Mouse (Mus musculus) hindbrain, postnatal 0 days (tissue): ENCODE data around the gene Fto. TPM values are rescaled to one million over a fixed set of nuclear protein-coding genes. Genes with fewer than 3 reads are reported as not detected.

Experiments
- ATAC-seq: fragments of 200-750 bp; cut with Nextera tagmentation; 2 replicates; pipeline ENCODE4 v1.8.0; 2017; ENCODE audit warnings: mild to moderate bottlenecking, moderate TSS enrichment, moderate library complexity
- DNase-seq: peaks from one replicate; pipeline ENCODE4 v3.0.0-alpha.2; 2015; ENCODE audit warnings: low spot score
- H3K27ac ChIP-seq: fragments of 300-500 bp; sonication (generic); 2 replicates; pipeline ENCODE4 v1.5.1; 2014; ENCODE audit warnings: mild to moderate bottlenecking
- H3K27me3 ChIP-seq: fragments of 300-500 bp; sonication (generic); 2 replicates; pipeline ENCODE4 v1.6.1; 2014; ENCODE audit warnings: low read length, mixed read lengths; ENCODE audit not compliant: insufficient read depth
- H3K36me3 ChIP-seq: fragments of 300-500 bp; sonication (generic); 2 replicates; pipeline ENCODE4 v1.6.1; 2014; ENCODE audit warnings: low read length, mixed read lengths; ENCODE audit not compliant: insufficient read depth
- H3K4me1 ChIP-seq: fragments of 300-500 bp; sonication (generic); 2 replicates; pipeline ENCODE4 v1.6.1; 2014; ENCODE audit warnings: antibody characterized with exemption, low read length, mixed read lengths; ENCODE audit not compliant: insufficient read depth
- H3K4me2 ChIP-seq: fragments of 300-500 bp; sonication (generic); 2 replicates; pipeline ENCODE4 v1.6.1; 2014; ENCODE audit warnings: low read depth, mild to moderate bottlenecking, low read length, moderate library complexity, mixed read lengths
- H3K4me3 ChIP-seq: fragments of 300-500 bp; sonication (generic); 2 replicates; pipeline ENCODE4 v1.5.1; 2014; ENCODE audit warnings: low read length
- H3K9ac ChIP-seq: fragments of 300-500 bp; sonication (generic); replicated peaks from 2 replicates; pipeline ENCODE4 v1.6.1; 2014; ENCODE audit warnings: mild to moderate bottlenecking, low read length, moderate library complexity, mixed read lengths
- H3K9me3 ChIP-seq: fragments of 300-500 bp; sonication (generic); 2 replicates; pipeline ENCODE4 v1.6.1; 2016; ENCODE audit warnings: low read length, mixed read lengths
- CTCF ChIP-seq: IDR thresholded peaks from 2 replicates; pipeline ENCODE4 v1.5.1; 2016; ENCODE audit warnings: antibody characterized with exemption, control low read depth, low read depth
- WGBS: fragments of 180-500 bp; shearing (Covaris S2); extraction: QIAGEN DNeasy Blood & Tissue Kit; methylation state at CpG from one replicate; pipeline ENCODE4 v1.1.7; 2014; 5-methylcytosine and 5-hydroxymethylcytosine counted together
- polyA plus RNA-seq: library from polyadenylated mRNA; unstranded; fragments of >200 nt; fragmentation: Nextera tagmentation; extraction: Ambion mirVana; gene quantifications from 2 replicates; pipeline ENCODE4 v1.2.1, GENCODE M21; 2015
- total RNA-seq: library from RNA; depleted of rRNA; stranded (reverse); fragments of >200 nt; gene quantifications from 2 replicates; pipeline ENCODE4 v1.2.3, GENCODE M21; 2014

Gene Fto
- total and polyA plus RNA-seq, 2 experiments from 2014 or later = 80.7 to 122 TPM

- no peak for TF ChIP-seq CTCF
- Histone ChIP-seq H3K4me1 (peaks cover 11% of the 10 kb centered on the region; the same call in 1 of the 2 replicates), H3K9ac (no peak overlapping the region), H3K36me3 (no peaks in the 10 kb centered on the region), H3K4me3 (no peak overlapping the region), H3K9me3 (no peaks in the 10 kb centered on the region), H3K27ac (0 out of 2 replicates have a peak overlapping the region, but pooled peaks have one; percentile 48), H3K27me3 (no peaks in the 10 kb centered on the region), H3K4me2 (no peak overlapping the region)
- no peak for ATAC-seq
- no peak for DNase-seq
- 64% methylated on average over 6 of the region's 6 CpGs for WGBS
Measured at GRCm38 (mm10) chr8:91364216-91364615, 50.9 kb downstream of the Fto start.

GRCm38 (mm10) chr8:91365804-91366203 is 52.5 kb downstream of the Fto start:
- peak; percentile 89 for ATAC-seq
- DNase-seq = peak; percentile 49
- Histone ChIP-seq H3K4me2 (no peak overlapping the region), H3K27me3 (no peaks in the 10 kb centered on the region), H3K9ac (no peak overlapping the region), H3K4me1 (peaks cover 12% of the 10 kb centered on the region; the same call in 1 of the 2 replicates), H3K36me3 (no peaks in the 10 kb centered on the region), H3K9me3 (no peaks in the 10 kb centered on the region), H3K4me3 (no peak overlapping the region), H3K27ac (peak overlapping the region; percentile 48)
- TF ChIP-seq CTCF = no peak

- H3K36me3 ChIP-seq = no peaks in the 10 kb centered on the region
- no peak overlapping the region for H3K4me2 ChIP-seq
- ATAC-seq = no peak
- no peak overlapping the region for H3K4me3 ChIP-seq
- H3K4me1 ChIP-seq = peaks cover 7% of the 10 kb centered on the region; the same call in 1 of the 2 replicates
- no peak overlapping the region for H3K27ac ChIP-seq
- WGBS = 50% methylated on average over 12 of the region's 12 CpGs
- H3K9me3 ChIP-seq = no peaks in the 10 kb centered on the region
- no peak for TF ChIP-seq CTCF
- no peaks in the 10 kb centered on the region for H3K27me3 ChIP-seq
- no peak for DNase-seq
- no peak overlapping the region for H3K9ac ChIP-seq
Measured at GRCm38 (mm10) chr8:91370899-91371298, 57.6 kb downstream of the Fto start.

- no peak for ATAC-seq
- Histone ChIP-seq H3K27me3 (no peaks in the 10 kb centered on the region), H3K9me3 (no peaks in the 10 kb centered on the region), H3K27ac (no peak overlapping the region), H3K4me1 (peaks cover 12% of the 10 kb centered on the region; the same call in 1 of the 2 replicates), H3K36me3 (no peaks in the 10 kb centered on the region), H3K4me3 (no peak overlapping the region), H3K9ac (no peak overlapping the region), H3K4me2 (no peak overlapping the region)
- TF ChIP-seq CTCF = no peak
- 31% methylated on average over 4 of the region's 4 CpGs for WGBS
- no peak for DNase-seq
Measured at GRCm38 (mm10) chr8:91371995-91372394, 58.7 kb downstream of the Fto start.

- DNase-seq (no peak), ATAC-seq (peak; percentile 68; the same call in 1 of the 2 replicates)
- H3K4me2 ChIP-seq = no peak overlapping the region
- H3K27ac ChIP-seq = no peak overlapping the region
- no peak overlapping the region for H3K9ac ChIP-seq
- no peaks in the 10 kb centered on the region for H3K36me3 ChIP-seq
- peaks cover 12% of the 10 kb centered on the region; the same call in 1 of the 2 replicates for H3K4me1 ChIP-seq
- H3K4me3 ChIP-seq = no peak overlapping the region
- no peaks in the 10 kb centered on the region for H3K9me3 ChIP-seq
- no peak for TF ChIP-seq CTCF
- WGBS = 53% methylated on average over 9 of the region's 9 CpGs
- no peaks in the 10 kb centered on the region for H3K27me3 ChIP-seq
Measured at GRCm38 (mm10) chr8:91372780-91373577, 59.7 kb downstream of the Fto start.

- Histone ChIP-seq H3K9ac (no peak overlapping the region), H3K4me3 (no peak overlapping the region), H3K4me2 (no peak overlapping the region), H3K36me3 (no peaks in the 10 kb centered on the region), H3K27ac (no peak overlapping the region), H3K4me1 (peaks cover 12% of the 10 kb centered on the region; the same call in 1 of the 2 replicates), H3K9me3 (no peaks in the 10 kb centered on the region), H3K27me3 (no peaks in the 10 kb centered on the region)
- no peak for TF ChIP-seq CTCF
- ATAC-seq (no peak), DNase-seq (no peak)
- 51% methylated on average over 20 of the region's 20 CpGs for WGBS
Measured at GRCm38 (mm10) chr8:91375054-91375938, 62.0 kb downstream of the Fto start.
